Mouse (Mus musculus) thymus, adult 2 months (tissue): ENCODE measurements around the gene Nptn.

ENCODE experiments used
- CTCF ChIP-seq: fragments of 200-500 bp; IDR thresholded peaks from 2 replicates; pipeline ENCODE4 v1.5.1; 2012; ENCODE audit warnings: mild to moderate bottlenecking, control low read depth, low read length, moderate library complexity, borderline replicate concordance; ENCODE audit not compliant: control insufficient read depth, poor library complexity, insufficient read depth; ENCODE audit errors: extremely low read depth
- POLR2A ChIP-seq: fragments of 200-500 bp; IDR thresholded peaks from 2 replicates; pipeline ENCODE4 v1.6.1; 2012; ENCODE audit warnings: mild to moderate bottlenecking, low read length, control low read depth, moderate library complexity; ENCODE audit not compliant: control insufficient read depth, poor library complexity, insufficient read depth; ENCODE audit errors: extremely low read depth

GRCm38 (mm10) chr9:58556627-58557026 lies 25.4 kb upstream of the Nptn start:
- TF ChIP-seq CTCF, result no peak
- TF ChIP-seq POLR2A, result no peak
